Mouse (Mus musculus) limb, embryonic 11.5 days (tissue): Measurements from ENCODE around the gene Sema6c. TPM values are rescaled to one million over a fixed set of nuclear protein-coding genes. Genes with fewer than 3 reads are reported as not detected.

ENCODE experiments used
- ATAC-seq: fragments of 200-750 bp; cut with Nextera tagmentation; 2 replicates; pipeline ENCODE4 v1.8.0; 2017; ENCODE audit warnings: low read depth; ENCODE audit not compliant: insufficient number of reproducible peaks, low FRiP score, low TSS enrichment
- DNase-seq: peaks from one replicate; pipeline ENCODE4 v3.0.0-alpha.2; 2015; ENCODE audit warnings: low spot score
- H3K27ac ChIP-seq: fragments of 300-500 bp; sonication (generic); replicated peaks from 2 replicates; pipeline ENCODE4 v1.5.1; 2014; ENCODE audit warnings: low read depth, mild to moderate bottlenecking, low read length
- H3K27me3 ChIP-seq: fragments of 300-500 bp; sonication (generic); 2 replicates; pipeline ENCODE4 v1.6.1; 2014; ENCODE audit warnings: mild to moderate bottlenecking, low read length, mixed read lengths; ENCODE audit not compliant: control insufficient read depth, insufficient read depth
- H3K36me3 ChIP-seq: fragments of 300-500 bp; sonication (generic); 2 replicates; pipeline ENCODE4 v1.6.1; 2014; ENCODE audit warnings: mild to moderate bottlenecking, low read length, moderate library complexity, mixed read lengths; ENCODE audit not compliant: control insufficient read depth, insufficient read depth
- H3K4me1 ChIP-seq: fragments of 300-500 bp; sonication (generic); 2 replicates; pipeline ENCODE4 v1.6.1; 2014; ENCODE audit warnings: low read length, mixed read lengths; ENCODE audit not compliant: control insufficient read depth, insufficient read depth
- H3K4me2 ChIP-seq: fragments of 300-500 bp; sonication (generic); 2 replicates; pipeline ENCODE4 v1.6.1; 2014; ENCODE audit warnings: low read depth, mild to moderate bottlenecking, moderate library complexity; ENCODE audit not compliant: severe bottlenecking
- H3K4me3 ChIP-seq: fragments of 300-500 bp; sonication (generic); 2 replicates; pipeline ENCODE4 v1.5.1; 2014; ENCODE audit warnings: low read depth, low read length
- H3K9ac ChIP-seq: fragments of 300-500 bp; sonication (generic); 2 replicates; pipeline ENCODE4 v1.6.1; 2014; ENCODE audit warnings: mild to moderate bottlenecking, low read length
- H3K9me3 ChIP-seq: fragments of 300-500 bp; sonication (generic); 2 replicates; pipeline ENCODE4 v1.6.1; 2016; ENCODE audit warnings: low read length; ENCODE audit not compliant: control insufficient read depth
- WGBS: fragments of 180-500 bp; shearing (Covaris S2); extraction: QIAGEN DNeasy Blood & Tissue Kit; methylation state at CpG from one replicate; pipeline ENCODE4 v1.1.7; 2014; 5-methylcytosine and 5-hydroxymethylcytosine counted together
- polyA plus RNA-seq: library from polyadenylated mRNA; unstranded; fragments of >200 nt; fragmentation: Nextera tagmentation; extraction: Ambion mirVana; gene quantifications from 2 replicates; pipeline ENCODE4 v1.2.1, GENCODE M21; 2014

Gene Sema6c
- polyA plus RNA-seq, 1 experiment from 2014 or later, result 12.8 TPM

DNA sequence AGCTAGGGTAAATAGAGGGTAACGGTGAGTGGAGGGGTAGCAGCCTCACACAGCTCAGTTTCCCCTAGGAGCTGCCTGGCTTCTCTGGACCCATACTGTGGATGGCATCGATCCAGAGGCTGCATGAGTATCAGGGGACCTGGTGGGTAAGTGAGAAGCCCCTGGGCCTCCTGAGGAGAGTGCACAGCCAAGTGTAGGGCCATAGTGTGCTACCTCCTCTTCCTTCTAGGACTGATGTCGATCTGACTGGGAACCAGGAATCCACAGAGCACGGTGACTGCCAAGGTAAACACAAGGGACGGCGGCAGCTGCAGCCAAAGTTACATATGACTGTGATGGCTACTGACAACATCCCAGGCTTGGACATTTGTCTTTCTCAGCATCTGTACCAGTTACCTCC lies 10.8 kb downstream of the Sema6c start:
- no peak for ATAC-seq
- Histone ChIP-seq H3K27me3 (peaks cover 37% of the 10 kb centered on the region), H3K9ac (no peak overlapping the region), H3K4me3 (no peak overlapping the region), H3K27ac (no peak overlapping the region), H3K36me3 (peaks cover 22% of the 10 kb centered on the region), H3K4me2 (no peak overlapping the region), H3K9me3 (no peaks in the 10 kb centered on the region), H3K4me1 (peaks cover 5% of the 10 kb centered on the region; the same call in 1 of the 2 replicates)
- DNase-seq, result no peak
- 90% methylated on average over 6 of the region's 6 CpGs for WGBS

DNA sequence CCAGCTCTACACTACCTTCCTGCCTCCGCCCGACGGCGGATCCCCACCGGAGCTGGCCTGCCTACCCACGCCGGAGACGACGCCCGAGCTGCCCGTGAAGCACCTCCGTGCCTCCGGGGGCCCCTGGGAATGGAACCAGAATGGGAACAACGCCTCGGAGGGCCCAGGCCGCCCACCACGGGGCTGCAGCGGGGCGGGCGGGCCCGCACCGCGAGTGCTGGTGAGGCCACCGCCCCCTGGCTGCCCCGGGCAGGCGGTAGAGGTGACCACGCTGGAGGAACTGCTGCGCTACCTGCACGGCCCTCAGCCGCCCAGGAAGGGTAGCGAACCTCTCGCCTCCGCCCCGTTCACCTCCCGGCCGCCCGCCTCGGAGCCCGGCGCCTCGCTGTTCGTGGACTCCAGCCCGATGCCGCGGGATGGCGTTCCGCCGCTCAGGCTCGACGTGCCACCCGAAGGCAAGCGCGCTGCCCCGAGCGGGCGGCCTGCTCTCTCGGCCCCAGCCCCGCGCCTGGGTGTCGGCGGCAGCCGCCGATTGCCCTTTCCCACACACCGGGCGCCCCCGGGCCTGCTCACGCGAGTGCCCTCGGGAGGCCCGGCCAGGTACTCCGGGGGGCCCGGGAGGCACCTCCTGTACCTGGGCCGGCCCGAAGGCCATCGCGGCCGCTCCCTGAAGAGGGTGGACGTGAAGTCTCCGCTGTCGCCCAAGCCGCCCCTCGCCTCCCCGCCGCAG lies 12.4 kb downstream of the Sema6c start:
- H3K36me3 ChIP-seq, result peaks cover 20% of the 10 kb centered on the region
- peak overlapping the region; percentile 11; the same call in 1 of the 2 replicates for H3K4me3 ChIP-seq
- no peak overlapping the region for H3K27ac ChIP-seq
- no peak for ATAC-seq
- peaks cover 5% of the 10 kb centered on the region; the same call in 1 of the 2 replicates for H3K4me1 ChIP-seq
- H3K9ac ChIP-seq, result no peak overlapping the region; the same call in 1 of the 2 replicates
- peaks cover 37% of the 10 kb centered on the region for H3K27me3 ChIP-seq
- 13% methylated on average over 73 of the region's 84 CpGs for WGBS
- peak overlapping the region; percentile 44; the same call in 1 of the 2 replicates for H3K4me2 ChIP-seq
- DNase-seq, result peak; percentile 63
- no peaks in the 10 kb centered on the region for H3K9me3 ChIP-seq

DNA sequence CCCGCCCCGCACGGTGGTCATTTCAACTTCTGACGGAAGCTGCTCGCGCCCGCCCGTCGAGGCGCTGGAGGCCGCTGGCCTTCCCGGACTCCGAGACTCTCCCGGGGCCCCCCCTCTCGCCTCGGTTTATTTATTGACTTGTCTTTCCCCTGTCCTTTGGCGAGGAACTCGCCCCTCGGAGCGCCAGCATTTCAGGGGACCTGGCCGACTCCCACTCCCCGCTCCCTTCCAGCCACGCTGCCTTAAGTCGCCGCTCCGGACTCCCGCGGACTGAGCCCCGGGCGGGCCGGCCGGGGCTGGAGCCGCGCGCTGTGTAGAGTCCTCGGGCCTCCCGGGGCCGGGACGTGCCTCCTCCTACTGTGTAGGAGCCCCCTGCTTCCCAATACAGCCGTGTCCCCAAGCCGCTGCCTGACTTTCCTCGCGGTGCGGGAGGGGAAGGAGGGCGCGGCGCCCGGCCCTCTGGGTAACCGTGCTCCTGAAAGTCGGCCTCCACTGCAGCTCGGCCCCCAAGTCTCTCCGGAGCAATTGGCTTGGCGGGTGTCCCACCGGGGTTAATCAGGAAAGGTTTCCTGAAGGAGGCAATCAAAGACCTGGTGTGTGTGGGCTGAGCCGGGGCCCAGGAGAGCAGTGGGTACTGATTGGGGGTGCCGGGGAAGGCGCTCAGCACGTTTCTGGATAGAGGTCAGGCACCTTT lies 13.1 kb downstream of the Sema6c start:
- no peak for ATAC-seq
- peak overlapping the region; percentile 11; the same call in 1 of the 2 replicates for H3K4me3 ChIP-seq
- H3K9ac ChIP-seq, result peak overlapping the region; percentile 5; the same call in 1 of the 2 replicates
- H3K4me1 ChIP-seq, result peaks cover 5% of the 10 kb centered on the region; the same call in 1 of the 2 replicates
- H3K36me3 ChIP-seq, result peaks cover 20% of the 10 kb centered on the region
- H3K4me2 ChIP-seq, result peak overlapping the region; percentile 44
- H3K9me3 ChIP-seq, result no peaks in the 10 kb centered on the region
- peak; percentile 61 for DNase-seq
- 4% methylated on average over 58 of the region's 58 CpGs for WGBS
- H3K27me3 ChIP-seq, result peaks cover 37% of the 10 kb centered on the region
- no peak overlapping the region for H3K27ac ChIP-seq

DNA sequence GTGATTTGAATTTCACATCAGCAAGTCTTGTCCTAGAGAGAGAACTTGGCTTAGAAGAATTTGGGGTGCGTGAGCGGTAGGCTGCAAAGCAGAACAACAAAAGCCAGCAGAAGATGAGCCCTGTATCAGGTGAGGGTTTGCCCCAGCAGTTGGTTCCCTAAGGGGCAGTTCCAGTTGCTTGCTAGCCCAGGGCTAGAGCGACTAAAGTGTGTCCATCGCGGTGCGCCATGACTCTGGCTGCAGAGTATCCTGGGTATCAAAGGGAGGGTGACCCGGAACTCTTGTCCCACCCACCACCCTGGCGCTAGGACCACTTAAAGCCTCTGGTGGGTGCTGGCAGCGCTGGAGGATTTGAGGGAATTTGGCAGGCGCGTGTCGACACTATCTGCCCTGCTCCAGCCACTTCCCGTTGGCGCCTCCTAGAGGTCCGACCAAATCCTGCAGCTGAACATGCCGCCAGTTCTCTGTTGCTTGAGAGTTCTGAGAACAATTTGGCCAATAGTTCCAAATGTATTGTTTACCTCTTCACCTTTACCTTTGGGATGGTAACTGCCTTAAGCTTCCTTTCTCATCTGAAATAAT lies 13.8 kb downstream of the Sema6c start:
- H3K4me1 ChIP-seq, result peaks cover 5% of the 10 kb centered on the region; the same call in 1 of the 2 replicates
- no peak overlapping the region for H3K4me3 ChIP-seq
- no peak overlapping the region for H3K27ac ChIP-seq
- ATAC-seq (peak; percentile 28; the same call in 1 of the 2 replicates), DNase-seq (peak; percentile 93)
- H3K36me3 ChIP-seq, result peaks cover 20% of the 10 kb centered on the region
- 1% methylated on average over 16 of the region's 16 CpGs for WGBS
- H3K4me2 ChIP-seq, result peak overlapping the region; percentile 13; the same call in 1 of the 2 replicates
- H3K9ac ChIP-seq, result no peak overlapping the region
- peaks cover 37% of the 10 kb centered on the region for H3K27me3 ChIP-seq
- H3K9me3 ChIP-seq, result no peaks in the 10 kb centered on the region

DNA sequence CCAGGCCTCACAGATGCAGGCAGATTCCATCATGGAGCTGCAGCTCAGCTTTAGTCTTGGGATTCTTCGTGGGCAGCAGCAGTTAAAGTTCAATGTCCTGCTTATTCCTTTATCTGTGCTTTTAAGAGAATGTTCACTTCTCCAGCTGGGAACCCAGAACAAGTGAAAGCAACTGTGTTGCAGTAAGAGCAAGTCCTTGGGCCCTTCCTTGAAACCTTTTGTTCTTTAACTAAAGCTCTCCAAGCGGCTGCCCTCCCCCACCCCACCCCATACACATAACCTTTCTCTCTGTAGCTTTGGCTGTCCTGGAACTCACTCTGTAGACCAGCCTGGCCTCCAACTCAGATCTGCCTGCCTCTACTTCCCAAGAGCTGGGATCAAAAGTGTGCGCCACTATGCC lies 16.2 kb downstream of the Sema6c start:
- ATAC-seq (no peak), DNase-seq (no peak)
- peaks cover 9% of the 10 kb centered on the region for H3K36me3 ChIP-seq
- no peak overlapping the region for H3K27ac ChIP-seq
- no peaks in the 10 kb centered on the region for H3K9me3 ChIP-seq
- H3K27me3 ChIP-seq, result peaks cover 20% of the 10 kb centered on the region
- H3K4me2 ChIP-seq, result no peak overlapping the region
- 69% methylated on average over 3 of the region's 3 CpGs for WGBS
- no peak overlapping the region for H3K4me3 ChIP-seq
- no peak overlapping the region for H3K9ac ChIP-seq
- peaks cover 5% of the 10 kb centered on the region; the same call in 1 of the 2 replicates for H3K4me1 ChIP-seq

DNA sequence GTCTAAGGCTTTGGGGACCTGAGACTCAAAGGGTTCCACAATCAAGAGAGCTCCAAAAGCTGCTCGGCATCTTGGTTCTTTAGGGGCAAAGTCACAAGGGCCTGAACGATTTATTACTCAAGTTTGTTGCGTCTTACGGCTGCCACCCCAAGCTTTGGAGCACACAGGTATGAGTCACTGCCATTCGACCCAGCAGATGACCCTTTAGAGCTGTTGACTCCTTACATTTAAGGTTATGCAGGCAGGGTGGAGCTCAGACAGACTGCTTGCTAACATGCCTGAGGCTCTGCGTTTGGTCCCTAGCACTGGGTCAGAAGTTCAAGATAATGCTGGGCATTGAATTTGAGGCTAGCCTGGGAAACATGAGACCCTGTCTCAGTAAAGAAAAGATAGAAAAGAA lies 17.3 kb downstream of the Sema6c start:
- peaks cover 9% of the 10 kb centered on the region for H3K27me3 ChIP-seq
- no peak for ATAC-seq
- H3K9ac ChIP-seq, result no peak overlapping the region
- H3K4me2 ChIP-seq, result no peak overlapping the region
- H3K4me3 ChIP-seq, result no peak overlapping the region
- H3K36me3 ChIP-seq, result peaks cover under 1% of the 10 kb centered on the region; the same call in 1 of the 2 replicates
- peaks cover 5% of the 10 kb centered on the region; the same call in 1 of the 2 replicates for H3K4me1 ChIP-seq
- 65% methylated on average over 6 of the region's 6 CpGs for WGBS
- no peaks in the 10 kb centered on the region for H3K9me3 ChIP-seq
- DNase-seq, result no peak
- H3K27ac ChIP-seq, result no peak overlapping the region

DNA sequence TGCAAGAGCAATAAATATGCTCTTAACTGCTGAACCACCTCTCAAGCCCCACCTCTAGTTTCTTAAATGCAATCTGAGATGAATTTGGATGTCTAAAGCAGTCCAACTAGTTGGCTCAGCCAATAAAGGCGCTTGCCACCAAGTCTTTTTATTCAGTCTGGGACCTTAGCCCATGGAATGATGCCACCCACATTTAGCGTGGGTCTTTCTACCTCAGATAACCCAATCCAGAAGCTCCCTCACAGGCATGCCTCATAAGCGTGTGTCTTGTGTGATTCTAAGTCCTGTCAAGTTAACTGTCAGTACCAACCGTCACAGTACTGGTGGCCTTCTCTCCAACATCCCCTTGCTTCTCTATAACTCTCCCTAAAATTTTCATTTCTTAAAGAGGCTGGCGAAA lies 18.7 kb downstream of the Sema6c start:
- H3K9me3 ChIP-seq, result no peaks in the 10 kb centered on the region
- H3K27ac ChIP-seq, result no peak overlapping the region
- WGBS, result 88% methylated on average over 5 of the region's 5 CpGs
- no peaks in the 10 kb centered on the region for H3K27me3 ChIP-seq
- H3K4me1 ChIP-seq, result no peaks in the 10 kb centered on the region
- H3K36me3 ChIP-seq, result no peaks in the 10 kb centered on the region
- no peak for DNase-seq
- H3K4me3 ChIP-seq, result no peak overlapping the region
- ATAC-seq, result no peak
- H3K4me2 ChIP-seq, result no peak overlapping the region
- H3K9ac ChIP-seq, result no peak overlapping the region

DNA sequence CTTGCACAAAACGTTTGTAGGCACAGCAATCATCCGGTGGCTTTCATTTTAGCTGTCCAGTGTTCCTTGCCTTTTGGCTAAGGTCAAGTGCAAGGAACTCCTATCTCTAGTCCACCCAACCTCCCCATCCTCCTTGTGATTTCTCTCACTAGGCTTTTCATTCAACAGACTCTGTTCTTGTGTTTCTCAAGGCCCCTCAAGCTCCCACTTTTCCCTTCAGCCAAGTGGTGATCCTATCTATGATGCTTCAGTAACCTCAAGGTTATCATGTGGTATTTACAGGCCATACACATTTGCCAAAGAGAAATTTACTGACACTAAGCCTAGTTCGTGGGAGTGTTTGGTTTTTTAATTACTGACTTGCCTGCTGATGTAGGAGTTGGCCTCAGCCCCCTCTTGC lies 19.6 kb downstream of the Sema6c start:
- H3K4me2 ChIP-seq, result no peak overlapping the region

More for the DNA sequence above, 19.6 kb downstream of the Sema6c start:
- DNase-seq, result no peak
- Histone ChIP-seq H3K27ac (no peak overlapping the region), H3K9ac (no peak overlapping the region), H3K4me3 (no peak overlapping the region), H3K9me3 (no peaks in the 10 kb centered on the region), H3K4me1 (no peaks in the 10 kb centered on the region), H3K27me3 (no peaks in the 10 kb centered on the region), H3K36me3 (no peaks in the 10 kb centered on the region)
- no peak for ATAC-seq
- 71% methylated on average over 3 of the region's 3 CpGs for WGBS
